Mouse (Mus musculus) midbrain, embryonic 13.5 days (tissue): ENCODE data around the gene Pgap2. TPM values are rescaled to one million over a fixed set of nuclear protein-coding genes. Genes with fewer than 3 reads are reported as not detected.

Source experiments
- ATAC-seq: fragments of 200-750 bp; cut with Nextera tagmentation; 2 replicates; pipeline ENCODE4 v1.8.0; 2017; ENCODE audit warnings: mild to moderate bottlenecking, moderate TSS enrichment, moderate library complexity
- H3K27ac ChIP-seq: fragments of 300-500 bp; sonication (generic); 2 replicates; pipeline ENCODE4 v1.5.1; 2015; ENCODE audit warnings: inconsistent platforms, mild to moderate bottlenecking, moderate library complexity
- H3K27me3 ChIP-seq: fragments of 300-500 bp; sonication (generic); 2 replicates; pipeline ENCODE4 v1.6.1; 2015; ENCODE audit warnings: mild to moderate bottlenecking, inconsistent platforms
- H3K36me3 ChIP-seq: fragments of 300-500 bp; sonication (generic); 2 replicates; pipeline ENCODE4 v1.6.1; 2015; ENCODE audit warnings: mild to moderate bottlenecking, inconsistent platforms
- H3K4me1 ChIP-seq: fragments of 300-500 bp; sonication (generic); replicated peaks from 2 replicates; pipeline ENCODE4 v1.6.1; 2015; ENCODE audit warnings: inconsistent platforms
- H3K4me2 ChIP-seq: fragments of 300-500 bp; sonication (generic); replicated peaks from 2 replicates; pipeline ENCODE4 v1.6.1; 2015; ENCODE audit warnings: moderate library complexity, mild to moderate bottlenecking, inconsistent platforms
- H3K4me3 ChIP-seq: fragments of 300-500 bp; sonication (generic); replicated peaks from 2 replicates; pipeline ENCODE4 v1.5.1; 2015; ENCODE audit warnings: mild to moderate bottlenecking, inconsistent platforms
- H3K9ac ChIP-seq: fragments of 300-500 bp; sonication (generic); replicated peaks from 2 replicates; pipeline ENCODE4 v1.6.1; 2015; ENCODE audit warnings: mild to moderate bottlenecking, inconsistent platforms
- H3K9me3 ChIP-seq: fragments of 300-500 bp; sonication (generic); 2 replicates; pipeline ENCODE4 v1.6.1; 2016; ENCODE audit warnings: mild to moderate bottlenecking, inconsistent platforms
- WGBS: fragments of 180-500 bp; shearing (Covaris S2); methylation state at CpG from one replicate; pipeline ENCODE4 v1.1.7; 2015; 5-methylcytosine and 5-hydroxymethylcytosine counted together
- polyA plus RNA-seq: library from polyadenylated mRNA; unstranded; fragments of >200 nt; fragmentation: Nextera tagmentation; extraction: Ambion mirVana; gene quantifications from 2 replicates; pipeline ENCODE4 v1.2.1, GENCODE M21; 2015

The Pgap2 gene
- polyA plus RNA-seq, 1 experiment from 2014 or later = 51.6 TPM

DNA sequence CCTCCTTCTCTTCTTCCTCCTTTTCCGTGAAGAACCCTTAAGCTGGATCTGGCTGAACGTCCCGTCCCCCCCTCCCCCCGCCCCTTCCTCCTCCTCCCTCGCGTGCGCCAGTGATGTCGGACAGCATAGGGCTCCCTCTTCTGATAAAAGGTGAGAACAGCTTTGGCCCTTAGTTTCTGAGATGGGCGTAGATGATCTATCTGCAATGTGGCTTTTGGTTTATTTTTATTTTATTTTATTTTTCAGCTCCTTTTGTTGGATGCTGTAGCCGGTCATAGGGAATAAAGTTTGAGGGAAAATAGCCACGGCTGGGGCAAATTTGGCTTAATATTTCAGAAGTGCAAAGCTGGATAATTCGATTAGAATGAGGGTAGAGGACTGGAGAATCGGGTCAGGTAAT is 12.3 kb downstream of the Pgap2 start:
- Histone ChIP-seq H3K27me3 (no peaks in the 10 kb centered on the region), H3K36me3 (no peaks in the 10 kb centered on the region), H3K27ac (no peak overlapping the region), H3K4me2 (peak overlapping the region; percentile 74), H3K4me1 (no peaks in the 10 kb centered on the region), H3K4me3 (peak overlapping the region; percentile 59), H3K9me3 (no peaks in the 10 kb centered on the region), H3K9ac (peak overlapping the region; percentile 73)
- ATAC-seq = peak; percentile 53
- under 1% methylated on average over 9 of the region's 13 CpGs for WGBS

DNA sequence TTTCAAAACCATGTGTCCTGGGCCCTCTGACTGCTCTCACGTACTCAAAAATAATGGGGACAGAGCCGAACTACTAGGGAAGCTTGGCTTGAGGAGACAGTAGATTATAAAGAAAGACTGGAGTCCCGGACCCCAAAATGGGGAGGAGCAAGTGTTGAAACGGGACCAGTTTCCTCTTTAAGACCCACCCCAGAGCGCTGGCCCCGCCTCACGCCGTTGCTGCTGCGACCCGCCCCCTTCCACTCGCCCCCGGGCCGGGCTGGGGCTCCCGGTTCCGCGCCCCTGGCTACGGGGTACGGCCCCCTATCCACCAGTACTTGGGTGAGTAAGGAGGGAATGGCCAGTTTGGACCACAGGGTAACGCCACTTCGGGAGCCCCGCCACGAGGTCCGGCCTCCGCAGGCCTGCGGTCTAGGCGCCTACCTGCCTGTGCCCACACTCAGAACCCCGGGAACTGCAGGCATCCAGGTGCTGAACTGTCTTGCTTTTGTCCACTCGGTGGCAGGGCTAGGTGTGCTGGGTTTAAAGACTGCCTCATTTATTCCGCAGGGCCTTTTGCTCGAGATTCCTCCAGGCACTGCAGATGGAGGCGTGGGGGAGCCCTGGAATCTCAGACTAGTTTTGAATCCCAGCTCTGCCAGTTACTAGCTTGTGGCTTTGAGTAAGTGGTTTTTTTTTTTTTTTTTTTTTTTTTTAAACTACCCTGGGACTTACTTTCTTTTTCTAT is 13.0 kb downstream of the Pgap2 start:
- H3K4me1 ChIP-seq = no peaks in the 10 kb centered on the region
- peak overlapping the region; percentile 73 for H3K9ac ChIP-seq
- H3K27me3 ChIP-seq = no peaks in the 10 kb centered on the region
- H3K27ac ChIP-seq = no peak overlapping the region
- no peaks in the 10 kb centered on the region for H3K9me3 ChIP-seq
- peaks cover 2% of the 10 kb centered on the region; the same call in 1 of the 2 replicates for H3K36me3 ChIP-seq
- peak; percentile 87 for ATAC-seq
- 2% methylated on average over 31 of the region's 31 CpGs for WGBS
- peak overlapping the region; percentile 59 for H3K4me3 ChIP-seq
- peak overlapping the region; percentile 74 for H3K4me2 ChIP-seq

DNA sequence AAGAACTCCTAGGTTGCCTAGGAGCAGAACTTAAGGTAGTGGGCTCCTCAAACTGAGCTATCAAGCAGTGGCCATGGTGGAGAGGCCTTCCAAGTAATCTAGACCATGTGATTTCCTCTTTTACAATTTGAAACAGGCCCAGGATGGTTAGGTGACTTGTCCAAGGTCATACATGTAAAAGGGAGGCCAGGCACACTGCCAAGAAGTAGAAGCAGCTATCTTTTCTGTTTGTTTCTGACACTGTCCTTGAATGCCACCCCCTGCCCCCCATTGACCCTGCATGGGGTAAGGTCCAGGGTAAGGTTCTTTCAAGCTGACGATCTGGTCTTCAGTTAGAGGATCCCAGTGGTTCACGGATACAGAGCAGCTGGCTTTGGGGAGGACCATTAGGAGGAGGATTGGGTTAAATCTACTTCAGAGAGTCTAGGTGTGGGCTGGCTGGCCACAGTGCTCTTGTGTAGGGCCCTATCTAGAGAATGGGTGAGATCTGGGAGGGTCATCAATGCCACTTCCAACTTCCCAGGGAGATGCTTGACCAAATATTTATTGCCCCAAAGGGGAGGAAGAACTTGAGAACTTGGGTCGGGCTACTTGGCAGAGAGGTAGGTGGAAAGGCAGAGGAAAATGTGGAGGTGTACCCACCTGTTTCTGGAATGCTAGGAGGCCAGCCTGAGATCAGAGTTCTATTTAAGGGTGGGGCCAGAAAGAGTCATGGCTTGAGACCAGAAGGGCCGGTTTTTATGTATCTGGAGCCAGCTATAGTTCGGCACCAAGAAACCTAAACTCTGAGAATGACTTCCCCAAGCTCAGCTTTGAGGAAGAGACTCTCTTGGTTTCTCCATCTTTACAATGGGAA is 14.1 kb downstream of the Pgap2 start:
- Histone ChIP-seq H3K27ac (no peak overlapping the region), H3K36me3 (peaks cover 7% of the 10 kb centered on the region; the same call in 1 of the 2 replicates), H3K4me3 (no peak overlapping the region), H3K4me2 (no peak overlapping the region), H3K9ac (no peak overlapping the region), H3K4me1 (no peaks in the 10 kb centered on the region), H3K27me3 (no peaks in the 10 kb centered on the region), H3K9me3 (no peaks in the 10 kb centered on the region)
- 90% methylated on average over 5 of the region's 5 CpGs for WGBS
- no peak for ATAC-seq

DNA sequence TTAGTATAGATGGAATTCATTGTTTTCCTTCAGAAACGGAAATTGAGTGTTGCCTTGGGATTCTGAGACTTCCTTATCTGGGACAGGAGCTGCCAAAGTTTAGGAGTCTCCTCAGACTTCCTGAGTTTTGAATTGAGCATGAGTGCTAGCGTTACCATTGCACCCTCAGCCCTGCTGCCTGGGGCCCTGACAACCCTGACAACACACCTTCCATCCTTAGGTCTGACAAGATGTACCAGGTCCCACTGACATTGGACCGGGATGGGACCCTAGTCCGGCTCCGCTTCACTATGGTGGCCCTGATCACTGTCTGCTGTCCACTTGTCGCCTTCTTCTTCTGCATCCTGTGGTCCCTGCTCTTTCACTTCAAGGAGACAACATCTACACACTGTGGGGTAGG is 16.0 kb downstream of the Pgap2 start:
- Histone ChIP-seq H3K27ac (no peak overlapping the region), H3K4me3 (no peak overlapping the region), H3K36me3 (peaks cover 10% of the 10 kb centered on the region; the same call in 1 of the 2 replicates), H3K4me1 (no peaks in the 10 kb centered on the region), H3K9me3 (no peaks in the 10 kb centered on the region), H3K4me2 (no peak overlapping the region), H3K9ac (no peak overlapping the region), H3K27me3 (no peaks in the 10 kb centered on the region)
- no peak for ATAC-seq
- 93% methylated on average over 6 of the region's 6 CpGs for WGBS

DNA sequence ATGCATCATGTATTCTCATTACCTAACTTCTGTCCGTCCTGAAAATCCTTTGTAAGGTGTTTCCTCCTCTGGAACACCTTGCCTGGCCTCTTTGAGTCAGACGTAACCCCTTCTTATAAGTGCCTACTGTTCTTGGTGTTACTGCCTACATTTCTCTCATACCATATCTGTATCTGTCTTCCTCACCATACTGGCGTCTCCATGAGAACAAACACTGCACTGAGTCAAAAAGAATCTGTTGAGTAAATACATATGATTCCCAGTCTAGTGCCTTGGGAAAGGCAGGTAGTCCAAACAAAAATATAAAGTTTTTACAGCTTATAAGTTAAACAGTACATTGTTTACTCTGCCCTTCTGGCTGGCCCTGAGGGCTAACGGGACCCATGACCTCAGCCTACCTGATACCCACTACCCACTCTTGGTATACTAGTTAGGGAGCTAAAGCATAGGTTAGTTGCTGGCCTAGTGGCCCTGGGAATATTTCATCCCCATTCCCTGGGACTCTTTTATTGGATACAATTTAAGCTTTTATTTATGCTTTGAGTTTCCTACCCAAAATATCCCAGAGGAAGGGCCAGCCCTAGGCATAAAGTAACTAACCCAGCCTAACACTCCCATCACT is 18.2 kb downstream of the Pgap2 start:
- ATAC-seq = no peak
- Histone ChIP-seq H3K4me1 (no peaks in the 10 kb centered on the region), H3K9ac (no peak overlapping the region), H3K4me3 (no peak overlapping the region), H3K9me3 (no peaks in the 10 kb centered on the region), H3K4me2 (no peak overlapping the region), H3K27me3 (no peaks in the 10 kb centered on the region), H3K36me3 (peaks cover 10% of the 10 kb centered on the region; the same call in 1 of the 2 replicates), H3K27ac (no peak overlapping the region)
- 91% methylated on average over 4 of the region's 4 CpGs for WGBS

DNA sequence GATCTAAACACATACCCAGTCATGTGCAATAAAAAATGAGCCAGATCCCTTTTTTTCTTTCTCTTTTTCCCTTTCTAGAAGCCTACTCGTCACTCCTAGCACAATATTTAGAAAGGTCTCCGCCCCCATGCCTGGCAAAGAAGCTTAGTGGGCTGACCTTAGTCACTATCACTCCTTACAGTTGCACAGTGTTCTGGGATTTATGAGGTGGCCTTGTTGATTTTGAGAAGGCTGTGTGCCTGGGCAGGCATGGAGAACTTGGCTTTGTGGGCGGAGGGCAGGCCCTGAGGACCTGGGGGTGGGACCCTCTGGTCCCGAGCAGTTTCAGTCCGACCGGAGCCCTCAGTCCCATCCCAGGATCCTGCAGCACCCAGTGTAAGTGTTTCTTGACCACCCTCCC is 19.8 kb downstream of the Pgap2 start:
- Histone ChIP-seq H3K27me3 (no peaks in the 10 kb centered on the region), H3K9ac (no peak overlapping the region), H3K27ac (no peak overlapping the region), H3K36me3 (peaks cover 10% of the 10 kb centered on the region; the same call in 1 of the 2 replicates), H3K4me1 (no peaks in the 10 kb centered on the region), H3K9me3 (no peaks in the 10 kb centered on the region), H3K4me2 (no peak overlapping the region), H3K4me3 (no peak overlapping the region)
- WGBS = 96% methylated on average over 6 of the region's 6 CpGs
- ATAC-seq = no peak

DNA sequence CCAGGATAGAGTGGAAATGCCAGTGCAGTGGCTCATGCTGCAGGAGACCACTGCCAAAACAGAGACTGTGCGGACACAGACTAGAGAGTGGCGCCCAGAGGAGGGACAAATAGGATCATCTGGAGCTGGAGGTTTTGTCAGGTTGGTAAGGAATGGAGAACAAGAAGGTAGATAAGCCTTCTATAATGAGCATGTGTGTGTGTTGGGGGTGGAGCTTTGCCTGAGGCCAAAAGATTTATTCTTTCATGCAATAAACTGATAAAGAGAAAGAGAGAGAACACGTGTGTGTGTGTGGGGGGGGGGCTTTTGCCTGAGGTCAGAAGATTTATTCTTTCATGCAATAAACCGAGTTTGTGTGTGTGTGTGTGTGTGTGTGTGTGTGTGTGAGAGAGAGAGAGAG is 23.1 kb downstream of the Pgap2 start:
- no peak overlapping the region for H3K9ac ChIP-seq
- H3K36me3 ChIP-seq = peaks cover 36% of the 10 kb centered on the region
- no peak overlapping the region for H3K27ac ChIP-seq
- no peaks in the 10 kb centered on the region for H3K27me3 ChIP-seq
- 76% methylated on average over 4 of the region's 4 CpGs for WGBS
- H3K4me1 ChIP-seq = no peaks in the 10 kb centered on the region
- peak; percentile 55; the same call in 1 of the 2 replicates for ATAC-seq
- no peak overlapping the region for H3K4me2 ChIP-seq
- no peaks in the 10 kb centered on the region for H3K9me3 ChIP-seq
- H3K4me3 ChIP-seq = no peak overlapping the region

DNA sequence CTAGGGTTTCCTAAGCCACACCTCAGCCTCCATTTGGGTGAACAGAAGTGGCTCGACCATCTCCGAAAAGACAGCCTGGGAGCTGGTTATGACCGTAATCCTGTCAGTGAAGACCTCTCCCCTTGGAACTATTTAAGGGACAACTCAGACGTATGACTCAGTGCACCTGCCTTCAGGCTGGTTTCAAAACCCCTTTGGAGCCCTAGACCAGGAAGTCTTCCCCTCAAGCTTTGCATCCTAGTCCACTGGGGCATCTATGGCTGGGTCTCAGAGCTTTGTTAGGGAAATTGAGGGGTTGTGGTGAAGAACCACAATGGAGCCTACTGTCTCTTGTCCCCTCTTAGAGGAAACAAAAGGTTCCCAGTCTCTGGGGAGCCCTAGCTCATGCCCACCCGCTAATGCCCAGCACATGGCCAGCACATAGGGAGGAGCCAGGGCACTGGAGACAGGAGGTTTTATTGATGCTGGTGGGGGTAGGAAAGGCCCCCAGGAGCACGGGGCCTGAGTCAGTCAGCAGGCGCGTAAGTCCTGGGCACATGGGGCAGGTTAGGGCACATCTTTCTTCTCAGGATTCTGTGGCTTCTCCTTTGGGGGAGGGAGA is 28.8 kb downstream of the Pgap2 start:
- no peak for ATAC-seq
- no peaks in the 10 kb centered on the region for H3K4me1 ChIP-seq
- H3K9me3 ChIP-seq = no peaks in the 10 kb centered on the region
- H3K9ac ChIP-seq = no peak overlapping the region
- no peak overlapping the region for H3K4me2 ChIP-seq
- no peaks in the 10 kb centered on the region for H3K27me3 ChIP-seq
- H3K27ac ChIP-seq = no peak overlapping the region
- WGBS = 88% methylated on average over 8 of the region's 8 CpGs
- H3K36me3 ChIP-seq = peaks cover 48% of the 10 kb centered on the region
- no peak overlapping the region for H3K4me3 ChIP-seq

DNA sequence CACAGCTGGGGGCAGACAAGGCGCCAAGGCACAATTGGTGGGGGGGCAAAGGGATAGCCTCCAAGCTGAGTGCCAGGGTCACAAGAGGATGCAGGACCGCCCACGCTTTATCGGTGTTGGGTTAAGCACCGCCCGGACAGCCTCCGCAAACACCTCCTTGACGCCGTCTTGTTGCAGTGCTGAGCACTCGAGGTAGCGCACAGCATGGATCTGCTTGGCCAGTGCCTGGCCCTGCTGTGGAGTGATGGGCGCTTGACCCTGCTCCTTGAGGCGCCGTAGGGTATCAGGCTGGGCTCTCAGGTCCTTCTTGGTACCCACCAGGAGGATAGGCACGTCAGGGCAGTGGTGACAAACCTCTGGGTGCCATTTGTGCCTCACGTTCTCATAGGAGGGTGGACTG is 29.6 kb downstream of the Pgap2 start:
- Histone ChIP-seq H3K9me3 (no peaks in the 10 kb centered on the region), H3K4me3 (no peak overlapping the region), H3K27ac (no peak overlapping the region), H3K27me3 (no peaks in the 10 kb centered on the region), H3K4me1 (no peaks in the 10 kb centered on the region), H3K36me3 (peaks cover 48% of the 10 kb centered on the region), H3K4me2 (no peak overlapping the region), H3K9ac (no peak overlapping the region)
- 94% methylated on average over 16 of the region's 16 CpGs for WGBS
- ATAC-seq = peak; percentile 15; the same call in 1 of the 2 replicates

DNA sequence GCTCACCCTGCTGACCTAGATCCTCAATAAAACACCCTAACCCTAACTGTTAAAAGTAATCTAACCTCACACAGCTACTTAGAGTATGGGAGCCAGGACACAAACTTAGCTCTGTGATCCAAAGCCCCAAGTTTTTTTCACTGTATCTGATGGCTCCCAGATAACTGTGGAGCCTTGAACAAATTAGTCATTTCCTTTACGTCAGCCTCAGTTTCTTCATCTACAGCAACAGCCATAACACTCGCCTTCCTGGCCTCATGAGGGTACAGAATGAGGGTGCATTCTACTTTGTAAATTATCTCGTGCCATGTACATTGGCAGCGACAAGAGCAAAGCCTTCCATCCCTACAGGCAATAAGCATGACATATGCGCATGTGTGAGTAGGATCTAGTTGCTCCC is 32.4 kb downstream of the Pgap2 start:
- ATAC-seq = no peak
- peaks cover 19% of the 10 kb centered on the region for H3K4me1 ChIP-seq
- peaks cover 25% of the 10 kb centered on the region for H3K36me3 ChIP-seq
- no peak overlapping the region for H3K27ac ChIP-seq
- H3K27me3 ChIP-seq = no peaks in the 10 kb centered on the region
- H3K9ac ChIP-seq = no peak overlapping the region
- no peaks in the 10 kb centered on the region for H3K9me3 ChIP-seq
- WGBS = 85% methylated on average over 5 of the region's 5 CpGs
- H3K4me3 ChIP-seq = no peak overlapping the region
- H3K4me2 ChIP-seq = no peak overlapping the region

DNA sequence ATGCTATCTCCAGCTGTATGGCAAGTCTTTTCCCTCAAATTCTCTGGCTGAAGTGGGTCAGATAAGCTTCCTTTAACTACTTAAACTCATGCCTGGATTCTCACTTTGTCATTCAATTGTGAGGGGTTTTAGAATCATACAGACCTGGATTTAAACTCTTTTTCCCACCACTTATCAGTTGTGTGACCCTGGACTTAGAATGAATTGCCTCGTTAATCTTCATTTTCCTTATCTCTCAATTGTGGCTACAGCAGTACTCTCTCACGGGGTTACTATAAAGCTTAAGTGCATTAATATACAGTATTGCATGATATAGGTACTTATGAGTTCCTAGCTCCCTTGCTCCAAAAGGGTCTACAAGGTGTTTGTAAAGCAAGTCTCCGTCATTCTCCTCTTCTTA is 32.9 kb downstream of the Pgap2 start:
- 85% methylated on average over 3 of the region's 3 CpGs for WGBS
- Histone ChIP-seq H3K36me3 (peaks cover 19% of the 10 kb centered on the region), H3K4me2 (no peak overlapping the region), H3K9ac (no peak overlapping the region), H3K4me3 (no peak overlapping the region), H3K27ac (no peak overlapping the region), H3K27me3 (no peaks in the 10 kb centered on the region), H3K9me3 (no peaks in the 10 kb centered on the region), H3K4me1 (peaks cover 25% of the 10 kb centered on the region)
- no peak for ATAC-seq

DNA sequence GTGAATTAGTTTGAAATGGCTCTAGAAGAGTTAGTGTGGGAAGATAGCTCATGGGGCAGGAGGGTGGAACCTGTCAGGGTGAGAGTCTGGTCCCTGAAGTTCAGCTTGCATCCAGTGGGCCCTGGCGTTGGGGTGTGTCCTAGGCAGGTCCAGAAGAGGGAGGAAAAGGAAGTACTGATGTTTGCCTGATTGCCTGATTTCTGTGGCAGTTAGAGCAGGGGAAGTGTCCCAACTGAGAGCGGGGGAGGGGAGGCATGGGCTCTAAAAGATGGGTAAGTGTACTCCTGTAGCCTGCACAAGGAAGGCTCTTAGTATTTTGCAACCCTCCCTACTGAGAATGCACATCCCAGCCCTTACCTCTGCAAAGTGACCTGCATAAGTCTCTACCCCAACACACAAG is 33.9 kb downstream of the Pgap2 start:
- no peak overlapping the region for H3K9ac ChIP-seq
- no peak overlapping the region for H3K4me2 ChIP-seq
- no peaks in the 10 kb centered on the region for H3K27me3 ChIP-seq
- no peak for ATAC-seq
- WGBS = 97% methylated on average over 2 of the region's 2 CpGs
- H3K4me1 ChIP-seq = peaks cover 34% of the 10 kb centered on the region
- H3K27ac ChIP-seq = no peak overlapping the region
- peaks cover 12% of the 10 kb centered on the region for H3K36me3 ChIP-seq
- H3K4me3 ChIP-seq = no peak overlapping the region
- H3K9me3 ChIP-seq = no peaks in the 10 kb centered on the region
